Mouse (Mus musculus): Measurements from ENCODE around the gene Sgf29.

DNA sequence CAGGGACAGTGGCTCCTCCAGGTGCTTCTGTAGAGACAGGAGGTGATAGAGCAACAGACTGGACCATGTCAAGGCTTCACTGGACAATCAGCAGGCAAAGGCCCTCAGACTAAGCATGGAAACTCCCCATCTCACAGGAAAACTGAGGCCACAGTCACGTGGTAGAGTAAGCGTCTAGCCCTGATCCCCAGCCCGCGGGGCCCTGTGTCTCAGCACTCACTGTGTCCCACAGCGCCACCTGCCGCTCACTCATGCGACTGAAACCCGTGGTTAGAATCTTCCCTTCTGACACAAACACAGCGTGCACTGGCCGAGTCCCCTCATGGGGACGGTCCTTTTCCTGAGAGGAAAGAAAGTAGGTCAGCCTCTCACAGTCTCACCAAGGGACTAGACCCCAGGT is 52.0 kb downstream of the Sgf29 start:
- no peak for TF ChIP-seq EP300 (IDR thresholded peaks at IDR 0.05; ENCODE audit: low read depth)
- peak; percentile 97 for TF ChIP-seq CTCF (IDR thresholded peaks at IDR 0.05; ENCODE audit: low read depth)

All from liver, postnatal 0 days (tissue).